Mouse (Mus musculus) left cerebral cortex, postnatal 10 days (tissue): ENCODE results near the gene Zbtb5. TPM values are rescaled to one million over a fixed set of nuclear protein-coding genes. Genes with fewer than 3 reads are reported as not detected.

Experiments used
- total RNA-seq, 2 experiments: library from RNA; stranded (reverse); gene quantifications; 2 replicates each; pipeline ENCODE4 v1.2.3; 2021

Zbtb5 gene
- total RNA-seq, 2 experiments from 2014 or later = 17.3 to 18.6 TPM

Other genes with a start within 250 kb of the Zbtb5 start
- gene Grhpr, start 31.0 kb downstream of the Zbtb5 start, total RNA-seq = 10 to 100 TPM in 1 of 2 experiments, 1 to 10 TPM in 1; 9.5 to 10.1 TPM
- gene Polr1e, start 6.2 kb upstream of the Zbtb5 start, total RNA-seq = 10 to 100 TPM; 17.2 to 20.5 TPM
- 10 to 100 TPM; 30.3 to 31.3 TPM for gene Fbxo10, start 72.2 kb upstream of the Zbtb5 start, total RNA-seq
- 10 to 100 TPM; 67.9 to 69.3 TPM for gene Tomm5, start 95.7 kb upstream of the Zbtb5 start, total RNA-seq
- 10 to 100 TPM; 13.5 to 18.5 TPM for gene Frmpd1, start 172.5 kb upstream of the Zbtb5 start, total RNA-seq